Mouse (Mus musculus) gastrocnemius, adult 18-20 months (tissue): ENCODE measurements around the gene Gm20696. TPM values are rescaled to one million over a fixed set of nuclear protein-coding genes. Genes with fewer than 3 reads are reported as not detected.

Source experiments
- DNase-seq: peaks from one replicate; pipeline ENCODE4 v3.0.0; 2021; ENCODE audit warnings: low spot score
- total RNA-seq, 2 experiments: library from RNA; stranded (reverse); gene quantifications; 2 replicates each; pipeline ENCODE4 v1.2.3; 2021

Gene Gm20696
- total RNA-seq, 2 experiments from 2014 or later: 1.0 to 1.4 TPM

GRCm38 (mm10) chr6:99360581-99360980 is 306.0 kb downstream of the Gm20696 start:
- no peak for DNase-seq

GRCm38 (mm10) chr6:99359765-99360499 is 306.7 kb downstream of the Gm20696 start:
- DNase-seq: no peak

- no peak for DNase-seq
Measured at GRCm38 (mm10) chr6:99359036-99359698, 307.4 kb downstream of the Gm20696 start.

GRCm38 (mm10) chr6:99357931-99358330 is 308.7 kb downstream of the Gm20696 start:
- no peak for DNase-seq

- DNase-seq: no peak
Measured at GRCm38 (mm10) chr6:99354338-99354737, 312.3 kb downstream of the Gm20696 start.

- no peak for DNase-seq
Measured at GRCm38 (mm10) chr6:99353441-99353840, 313.2 kb downstream of the Gm20696 start.

- no peak for DNase-seq
Measured at GRCm38 (mm10) chr6:99350566-99350965, 316.0 kb downstream of the Gm20696 start.

- no peak for DNase-seq
Measured at GRCm38 (mm10) chr6:99350156-99350555, 316.4 kb downstream of the Gm20696 start.

GRCm38 (mm10) chr6:99347836-99348235 is 318.8 kb downstream of the Gm20696 start:
- no peak for DNase-seq

GRCm38 (mm10) chr6:99344966-99345365 is 321.6 kb downstream of the Gm20696 start:
- no peak for DNase-seq

GRCm38 (mm10) chr6:99344357-99344756 is 322.2 kb downstream of the Gm20696 start:
- DNase-seq: no peak

- no peak for DNase-seq
Measured at GRCm38 (mm10) chr6:99343815-99344214, 322.8 kb downstream of the Gm20696 start.

GRCm38 (mm10) chr6:99342416-99342815 is 324.2 kb downstream of the Gm20696 start:
- DNase-seq: no peak

- DNase-seq: no peak
Measured at GRCm38 (mm10) chr6:99340902-99341301, 325.7 kb downstream of the Gm20696 start.

GRCm38 (mm10) chr6:99339986-99340721 is 326.4 kb downstream of the Gm20696 start:
- no peak for DNase-seq

GRCm38 (mm10) chr6:99339343-99339620 is 327.3 kb downstream of the Gm20696 start:
- DNase-seq: no peak

GRCm38 (mm10) chr6:99338593-99339342 is 327.8 kb downstream of the Gm20696 start:
- no peak for DNase-seq

GRCm38 (mm10) chr6:99338174-99338573 is 328.4 kb downstream of the Gm20696 start:
- no peak for DNase-seq

- DNase-seq: peak; percentile 15
Measured at GRCm38 (mm10) chr6:99337575-99337974, 329.0 kb downstream of the Gm20696 start.

- no peak for DNase-seq
Measured at GRCm38 (mm10) chr6:99336191-99336590, 330.4 kb downstream of the Gm20696 start.

GRCm38 (mm10) chr6:99335174-99335830 is 331.3 kb downstream of the Gm20696 start:
- peak; percentile 30 for DNase-seq
